Mouse (Mus musculus) intestine, postnatal 0 days (tissue): ENCODE measurements around the gene Rorc. TPM values are rescaled to one million over a fixed set of nuclear protein-coding genes. Genes with fewer than 3 reads are reported as not detected.

Experiments used
- ATAC-seq: fragments of 200-750 bp; cut with Nextera tagmentation; 2 replicates; pipeline ENCODE4 v1.8.0; 2017; ENCODE audit warnings: mild to moderate bottlenecking, moderate TSS enrichment, moderate library complexity
- H3K27ac ChIP-seq: fragments of 300-500 bp; sonication (generic); 2 replicates; pipeline ENCODE4 v1.5.1; 2014; ENCODE audit warnings: mild to moderate bottlenecking, low read depth, low read length, moderate library complexity
- H3K27me3 ChIP-seq: fragments of 300-500 bp; sonication (generic); replicated peaks from 2 replicates; pipeline ENCODE4 v1.6.1; 2014; ENCODE audit warnings: low read length, mixed read lengths; ENCODE audit not compliant: control insufficient read depth, insufficient read depth
- H3K36me3 ChIP-seq: fragments of 300-500 bp; sonication (generic); 2 replicates; pipeline ENCODE4 v1.6.1; 2014; ENCODE audit warnings: mild to moderate bottlenecking, moderate library complexity; ENCODE audit not compliant: control insufficient read depth, insufficient read depth
- H3K4me1 ChIP-seq: fragments of 300-500 bp; sonication (generic); replicated peaks from 2 replicates; pipeline ENCODE4 v1.6.1; 2014; ENCODE audit warnings: antibody characterized with exemption, low read length, mixed read lengths; ENCODE audit not compliant: control insufficient read depth, insufficient read depth
- H3K4me2 ChIP-seq: fragments of 300-500 bp; sonication (generic); replicated peaks from 2 replicates; pipeline ENCODE4 v1.6.1; 2014; ENCODE audit warnings: low read depth, mild to moderate bottlenecking, moderate library complexity
- H3K4me3 ChIP-seq: fragments of 300-500 bp; sonication (generic); 2 replicates; pipeline ENCODE4 v1.5.1; 2014; ENCODE audit warnings: low read depth, low read length
- H3K9ac ChIP-seq: fragments of 300-500 bp; sonication (generic); 2 replicates; pipeline ENCODE4 v1.6.1; 2014; ENCODE audit warnings: mild to moderate bottlenecking, low read depth, low read length
- H3K9me3 ChIP-seq: fragments of 300-500 bp; sonication (generic); 2 replicates; pipeline ENCODE4 v1.6.1; 2016; ENCODE audit warnings: mixed run types; ENCODE audit not compliant: control insufficient read depth
- CTCF ChIP-seq: sonication (generic); IDR thresholded peaks from 2 replicates; pipeline ENCODE4 v1.5.1; 2016; ENCODE audit warnings: low read depth, mild to moderate bottlenecking, control low read depth, antibody characterized with exemption, moderate library complexity
- WGBS: fragments of 180-500 bp; shearing (Covaris S2); extraction: QIAGEN DNeasy Blood & Tissue Kit; methylation state at CpG from one replicate; pipeline ENCODE4 v1.1.7; 2014; 5-methylcytosine and 5-hydroxymethylcytosine counted together
- polyA plus RNA-seq: library from polyadenylated mRNA; unstranded; fragments of >200 nt; fragmentation: Nextera tagmentation; extraction: Ambion mirVana; gene quantifications from 2 replicates; pipeline ENCODE4 v1.2.1, GENCODE M21; 2015

Rorc gene
- 25.5 and 32.1 TPM in 2 replicates for polyA plus RNA-seq

GRCm38 (mm10) chr3:94372641-94373040 lies at the start of gene Rorc:
Gene Rorc (plus strand): TSS chr3:94372794.
- H3K9me3 ChIP-seq = no peaks in the 10 kb centered on the region
- peak within 1 kb of the TSS; percentile 53 for H3K9ac ChIP-seq
- H3K4me3 ChIP-seq = peak within 1 kb of the TSS; percentile 53
- TF ChIP-seq CTCF = no peak
- 19% methylated on average over 5 of the region's 5 CpGs for WGBS
- peak within 1 kb of the TSS; percentile 77 for H3K27ac ChIP-seq
- H3K4me1 ChIP-seq = peaks cover 11% of the 10 kb centered on the region; the same call in 1 of the 2 replicates
- H3K27me3 ChIP-seq = no peaks in the 10 kb centered on the region
- peaks cover 4% of the 10 kb centered on the region; the same call in 1 of the 2 replicates for H3K36me3 ChIP-seq
- ATAC-seq = peak; percentile 63
- H3K4me2 ChIP-seq = peak within 1 kb of the TSS; percentile 71

GRCm38 (mm10) chr3:94328681-94329080 lies 43.9 kb upstream of the Rorc start:
- Histone ChIP-seq H3K4me1 (no peaks in the 10 kb centered on the region), H3K4me2 (no peak overlapping the region), H3K27ac (no peak overlapping the region), H3K27me3 (no peaks in the 10 kb centered on the region), H3K4me3 (no peak overlapping the region), H3K36me3 (peaks cover 48% of the 10 kb centered on the region), H3K9me3 (no peaks in the 10 kb centered on the region), H3K9ac (no peak overlapping the region)
- no peak for ATAC-seq
- 44% methylated on average over 3 of the region's 3 CpGs for WGBS
- peak; percentile 71 for TF ChIP-seq CTCF

- Histone ChIP-seq H3K27me3 (no peaks in the 10 kb centered on the region), H3K27ac (no peak overlapping the region), H3K36me3 (peaks cover 28% of the 10 kb centered on the region), H3K4me3 (no peak overlapping the region), H3K9ac (no peak overlapping the region), H3K9me3 (no peaks in the 10 kb centered on the region), H3K4me1 (no peaks in the 10 kb centered on the region), H3K4me2 (no peak overlapping the region)
- WGBS = 93% methylated on average over 4 of the region's 4 CpGs
- TF ChIP-seq CTCF = no peak
- ATAC-seq = no peak
These were observed 38.2 kb upstream of the Rorc start for GRCm38 (mm10) chr3:94334442-94334841.

GRCm38 (mm10) chr3:94338522-94338921 lies 34.1 kb upstream of the Rorc start:
- 77% methylated on average over 3 of the region's 3 CpGs for WGBS
- no peak for ATAC-seq
- no peak overlapping the region for H3K9ac ChIP-seq
- TF ChIP-seq CTCF = no peak
- H3K27ac ChIP-seq = no peak overlapping the region
- no peak overlapping the region for H3K4me2 ChIP-seq
- no peaks in the 10 kb centered on the region for H3K4me1 ChIP-seq
- no peaks in the 10 kb centered on the region for H3K9me3 ChIP-seq
- 0 out of 2 replicates have a peak, but pooled peaks cover under 1% of the 10 kb centered on the region for H3K36me3 ChIP-seq
- H3K4me3 ChIP-seq = no peak overlapping the region
- no peaks in the 10 kb centered on the region for H3K27me3 ChIP-seq

- no peak for TF ChIP-seq CTCF
- H3K9ac ChIP-seq = no peak within 1 kb of the TSS
- WGBS = 25% methylated on average over 3 of the region's 3 CpGs
- no peaks in the 10 kb centered on the region for H3K9me3 ChIP-seq
- no peak within 1 kb of the TSS for H3K4me3 ChIP-seq
- no peaks in the 10 kb centered on the region for H3K27me3 ChIP-seq
- no peak within 1 kb of the TSS for H3K27ac ChIP-seq
- H3K36me3 ChIP-seq = no peaks in the 10 kb centered on the region
- ATAC-seq = no peak
- no peak within 1 kb of the TSS for H3K4me2 ChIP-seq
- no peaks in the 10 kb centered on the region for H3K4me1 ChIP-seq
These were observed 30.6 kb upstream of the Rorc start, which contains the start of gene Them5 for GRCm38 (mm10) chr3:94341959-94342422. Gene Them5 (plus strand): TSS chr3:94342099.

- H3K4me2 ChIP-seq = no peak overlapping the region
- H3K4me1 ChIP-seq = no peaks in the 10 kb centered on the region
- H3K36me3 ChIP-seq = no peaks in the 10 kb centered on the region
- no peak overlapping the region for H3K27ac ChIP-seq
- H3K9ac ChIP-seq = no peak overlapping the region
- TF ChIP-seq CTCF = no peak
- H3K27me3 ChIP-seq = no peaks in the 10 kb centered on the region
- WGBS = 63% methylated on average over 1 of the region's 1 CpGs
- H3K9me3 ChIP-seq = no peaks in the 10 kb centered on the region
- H3K4me3 ChIP-seq = no peak overlapping the region
- no peak for ATAC-seq
These were observed 30.0 kb upstream of the Rorc start for GRCm38 (mm10) chr3:94342552-94342951.
